Mouse (Mus musculus) gastrocnemius, adult 2 months (tissue): ENCODE measurements at regions not wholly inside any gene's neighbourhood (a gene's known extent, or its start where the extent isn't known, plus 50 kb on each side); places are given as distances from the start of the nearest gene placed in this dataset.
A peak's percentile ranks its signal among the peaks of the same experiment; 100 is the strongest.

Experiments
- DNase-seq: peaks from one replicate; pipeline ENCODE4 v3.0.0; 2022
- H3K27ac ChIP-seq: fragments of 200-600 bp; 2 replicates; pipeline ENCODE4 v1.8.1; 2022; ENCODE audit warnings: mild to moderate bottlenecking
- H3K4me3 ChIP-seq: fragments of 200-600 bp; 2 replicates; pipeline ENCODE4 v1.8.1; 2022; ENCODE audit warnings: mild to moderate bottlenecking, moderate library complexity
- CTCF ChIP-seq: fragments of 200-600 bp; IDR thresholded peaks from 2 replicates; pipeline ENCODE4 v1.8.1; 2022; ENCODE audit warnings: antibody characterized with exemption, mild to moderate bottlenecking, moderate library complexity
- intact Hi-C: fragments of 180-260 bp; cut with DNase I; formaldehyde crosslinking; loops from one replicate; pipeline ENCODE4 v1.15.1; 2025

GRCm38 (mm10) chrX:143024325-143024971, 57.9 kb upstream of the Ammecr1 start:
- Histone ChIP-seq H3K4me3 (no peak overlapping the region), H3K27ac (no peak overlapping the region)
- intact Hi-C loops, result no loop called here
- TF ChIP-seq CTCF, result no peak
- DNase-seq, result no peak

- H3K4me3 ChIP-seq, result no peak overlapping the region
- DNase-seq, result no peak
- H3K27ac ChIP-seq, result no peak overlapping the region
- TF ChIP-seq CTCF, result no peak
- intact Hi-C loops, result no loop called here
Measured at GRCm38 (mm10) chrX:143030371-143031010, 64.0 kb upstream of the Ammecr1 start.

- intact Hi-C loops, result no loop called here
- TF ChIP-seq CTCF, result no peak
- DNase-seq, result no peak
- Histone ChIP-seq H3K27ac (no peak overlapping the region), H3K4me3 (no peak overlapping the region)
Measured at GRCm38 (mm10) chrX:143039878-143040277, 59.5 kb upstream of the Rtl9 start.

- no peak for DNase-seq
- Histone ChIP-seq H3K4me3 (no peak overlapping the region), H3K27ac (no peak overlapping the region)
- intact Hi-C loops, result no loop called here
- no peak for TF ChIP-seq CTCF
Measured at GRCm38 (mm10) chrX:143044296-143044695, 55.1 kb upstream of the Rtl9 start.

- TF ChIP-seq CTCF, result no peak
- H3K27ac ChIP-seq, result peak overlapping the region; percentile 53
- peak; percentile 67 for DNase-seq
- H3K4me3 ChIP-seq, result no peak overlapping the region
- intact Hi-C loops, result loop anchor here (5.0 kb wide), 1 partner anchor 79 kb away; the partner anchor contains the start of gene Ammecr1
Measured at GRCm38 (mm10) chrX:143046293-143046692, 53.1 kb upstream of the Rtl9 start.
